Mouse (Mus musculus) erythroid progenitor cell, adult 5-6 weeks (primary cell): Measurements from ENCODE around the gene Spata31d1d. TPM values are rescaled to one million over a fixed set of nuclear protein-coding genes. Genes with fewer than 3 reads are reported as not detected.
A peak's percentile ranks its signal among the peaks of the same experiment; 100 is the strongest.
"Not testable (repeated sequence)": the region's sequence is repeated elsewhere in the genome, so short reads cannot be mapped to it uniquely, and the experiment has no call there.

Experiments used
- ATAC-seq: replicated peaks from 2 replicates; pipeline ENCODE4 v1.8.0; 2016; ENCODE audit warnings: moderate number of reproducible peaks, mild to moderate bottlenecking, moderate TSS enrichment, inconsistent platforms; ENCODE audit not compliant: poor library complexity, low FRiP score, severe bottlenecking
- total RNA-seq, 2 experiments: library from RNA; stranded (forward) in 1 of 2; stranded (reverse) in 1 of 2; fragments of 150-400 nt in 1 of 2; fragments of 186-747, 209-891 nt in 1 of 2; gene quantifications; 2 replicates each; pipeline versions ENCODE4 v1.2.3 to v1.2.4; 2015 to 2017; ENCODE audit warnings: low replicate concordance in 2 of 2

Gene Spata31d1d
- total RNA-seq (2015; ENCODE audit: low replicate concordance) (not detected in 2 replicates), total RNA-seq (2017; ENCODE audit: low replicate concordance) (not detected in 2 replicates)

DNA sequence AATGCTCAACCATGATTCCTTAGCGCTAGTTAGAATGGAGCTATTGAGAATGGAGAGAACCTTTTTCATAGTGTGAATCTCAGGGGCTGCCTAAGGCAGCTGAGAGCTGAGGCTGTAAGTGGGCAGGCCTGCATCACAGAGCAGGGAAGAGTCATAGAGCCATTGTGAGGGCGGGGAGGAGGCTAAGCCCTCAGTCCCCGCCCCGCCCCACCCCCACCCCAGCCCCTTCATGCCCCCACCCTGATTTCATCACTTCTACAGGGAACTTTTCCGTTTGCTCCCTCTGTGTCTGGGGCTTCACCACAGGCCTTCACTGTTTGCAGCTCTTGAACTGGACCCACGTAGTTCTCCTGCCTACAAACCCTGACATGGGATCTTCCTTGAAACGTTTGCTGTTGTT is at the start of gene Spata31d1d:
TSS of gene Spata31d1d (minus strand) at position 101 of the 400 bp plus-strand sequence.
- no peak for ATAC-seq

DNA sequence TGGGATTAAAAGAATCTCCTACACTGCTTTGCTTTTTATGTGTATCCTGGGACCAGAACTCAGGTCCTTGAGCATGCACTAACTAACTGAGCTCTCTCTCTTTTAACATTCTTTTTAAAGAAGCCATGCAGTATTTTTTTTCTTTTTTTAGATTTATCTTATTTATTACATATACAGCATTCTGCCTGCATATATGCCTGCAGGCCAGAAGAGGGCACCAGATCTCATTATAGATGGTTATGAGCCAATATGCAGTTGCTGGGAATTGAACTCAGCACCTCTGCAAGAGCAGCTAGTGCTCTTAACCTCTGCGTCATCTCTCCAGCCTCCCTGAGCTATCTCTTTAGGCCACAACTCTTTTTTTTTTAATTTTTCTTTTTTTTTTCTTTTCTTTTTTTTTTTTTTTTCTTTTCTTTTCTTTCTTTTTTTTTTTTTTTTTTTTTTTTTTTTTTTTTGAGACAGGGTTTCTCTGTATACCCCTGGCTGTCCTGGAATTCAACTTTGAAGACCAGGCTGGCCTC is 48.3 kb upstream of the Spata31d1d start:
- ATAC-seq, result not testable (repeated sequence)

DNA sequence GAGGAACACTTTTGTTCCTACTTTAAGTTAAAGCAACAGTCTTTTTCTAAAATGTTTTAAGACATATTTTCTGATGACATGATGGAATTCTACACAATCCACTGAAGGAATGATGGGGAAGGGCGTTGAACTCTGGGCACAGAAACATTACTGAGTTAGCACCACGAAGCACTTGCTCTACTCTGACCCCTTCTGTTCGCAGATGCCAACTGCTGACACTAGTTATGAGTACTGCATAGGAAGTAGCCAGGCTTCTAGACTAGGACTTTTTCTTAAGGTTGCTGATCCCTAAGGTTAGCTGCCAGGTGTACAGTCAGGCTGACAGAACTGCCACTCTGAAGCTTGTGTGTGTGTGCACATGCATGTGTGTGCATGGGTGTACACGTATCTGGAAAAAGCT is 47.7 kb upstream of the Spata31d1d start:
- ATAC-seq, result 0 out of 2 replicates have a peak, but pooled peaks have one; percentile 27

DNA sequence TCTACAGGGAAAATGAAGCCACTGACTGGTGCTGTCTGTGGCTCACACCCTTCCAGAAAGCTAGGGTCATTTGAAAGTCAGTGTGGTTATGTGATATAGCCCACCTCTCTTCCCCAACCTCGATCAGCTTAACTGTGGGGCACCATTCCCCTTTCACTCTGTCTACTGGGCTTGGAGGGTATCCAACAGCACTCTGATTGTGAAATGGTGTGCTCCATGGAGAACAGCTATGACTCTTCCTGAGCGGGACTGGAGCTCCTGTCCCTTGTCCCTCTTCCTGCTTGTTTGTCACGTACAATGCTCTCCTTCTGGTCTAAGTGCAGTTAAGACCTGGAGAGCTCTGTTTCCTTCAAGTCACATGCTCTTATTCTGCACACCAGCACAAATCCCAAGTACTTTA is 43.6 kb upstream of the Spata31d1d start:
- no peak for ATAC-seq

DNA sequence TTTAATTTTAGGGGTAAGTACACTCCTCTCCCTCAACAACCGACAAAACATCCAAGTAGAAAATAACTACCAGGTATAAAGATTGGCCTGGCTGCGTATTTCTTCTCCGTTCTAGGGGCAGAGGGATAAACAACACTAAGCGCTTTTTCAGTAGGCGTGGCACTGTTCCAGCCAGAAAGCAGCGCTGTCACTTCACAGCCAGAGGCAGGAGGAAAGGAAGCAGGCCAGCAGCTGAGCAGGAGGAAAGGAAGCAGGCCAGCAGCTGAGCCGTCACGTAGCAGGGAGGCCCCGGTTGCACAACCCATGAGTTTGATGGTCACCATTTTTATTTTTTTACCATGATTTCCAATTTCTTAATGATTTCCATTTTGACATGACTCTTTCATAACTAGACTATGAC is 39.7 kb upstream of the Spata31d1d start:
- peak; percentile 60 for ATAC-seq

DNA sequence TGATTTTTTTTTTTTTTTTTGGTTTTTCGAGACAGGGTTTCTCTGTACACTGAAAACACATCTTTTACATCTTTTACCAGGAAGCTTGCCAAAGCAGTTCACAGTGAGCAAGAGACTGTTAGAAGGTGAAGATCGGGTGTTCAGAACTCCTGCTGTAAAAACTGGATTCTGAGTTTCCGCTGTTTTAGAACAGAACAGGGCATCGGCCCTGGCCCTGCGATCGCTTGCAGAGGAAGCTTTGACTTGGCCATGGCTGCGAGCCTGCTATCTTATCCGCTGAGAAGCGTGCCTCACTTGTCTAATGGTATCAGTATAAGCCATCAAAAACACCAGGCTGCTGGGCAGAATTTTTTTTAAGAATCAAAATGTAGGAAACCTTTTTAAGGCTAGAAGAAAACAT is 39.3 kb upstream of the Spata31d1d start:
- peak; percentile 23 for ATAC-seq

DNA sequence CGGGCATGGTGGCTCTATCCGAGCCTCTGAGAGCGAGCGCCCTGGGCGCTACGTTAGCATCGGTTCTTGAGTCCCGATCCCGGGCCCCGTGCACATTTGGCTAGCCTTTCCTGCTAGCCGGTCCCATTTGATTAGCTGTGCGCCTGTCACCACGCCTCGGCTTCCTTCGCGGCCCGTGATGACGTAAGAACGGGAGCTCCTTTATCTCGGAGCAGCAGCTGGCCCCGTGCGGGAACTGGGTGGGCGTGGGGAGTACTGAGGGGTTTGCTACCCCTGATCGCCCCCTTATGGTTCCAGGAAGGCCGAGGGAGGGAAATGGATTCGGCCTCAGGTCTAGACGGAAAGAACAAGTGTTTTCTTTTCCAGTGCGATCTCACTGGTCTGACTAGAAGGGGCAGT is 38.6 kb upstream of the Spata31d1d start:
- peak; percentile 76 for ATAC-seq

DNA sequence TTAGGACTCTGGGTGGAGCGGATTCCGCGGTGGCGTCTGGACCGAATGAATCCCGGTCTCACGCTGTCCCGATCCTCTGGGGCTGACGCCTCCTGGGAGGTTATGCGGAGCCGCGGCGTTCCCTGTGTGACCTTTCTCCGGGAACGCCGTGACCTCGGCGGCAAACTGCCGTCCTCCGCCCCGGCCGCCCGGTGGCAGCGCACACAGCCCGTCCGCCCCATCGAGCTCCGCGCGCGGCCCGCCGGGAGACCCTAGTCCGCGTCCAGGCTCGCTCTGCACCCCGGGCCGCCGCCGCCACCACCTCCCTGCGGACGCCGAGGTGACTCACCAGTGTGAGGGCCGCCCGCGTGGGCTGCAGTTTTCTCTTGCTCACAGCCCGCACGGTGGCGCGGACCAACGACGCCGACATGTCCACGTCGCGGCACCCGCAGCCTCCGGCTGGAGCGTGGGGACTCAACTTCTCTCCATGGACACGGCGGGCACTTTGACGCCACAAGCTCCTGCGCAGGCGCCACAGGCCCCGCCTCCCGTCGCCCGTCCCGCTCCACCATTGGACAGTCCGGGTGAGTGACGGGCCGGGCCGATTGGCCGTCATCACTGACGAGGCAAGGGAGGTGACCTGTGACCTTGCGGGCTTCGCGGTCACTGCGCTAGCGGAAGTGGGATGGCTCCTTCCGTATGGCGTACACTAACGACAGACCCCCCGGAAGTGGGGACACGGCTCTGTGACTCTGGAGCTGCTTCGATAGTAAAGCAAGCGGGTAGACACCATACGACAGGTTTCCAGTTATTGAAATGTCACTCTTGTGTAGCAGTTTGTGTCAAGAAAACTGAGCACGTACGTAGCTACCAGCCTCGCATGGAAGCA is 38.0 kb upstream of the Spata31d1d start, which contains the start of gene Isca1:
TSS of gene Isca1 (minus strand) at position 515 of the 868 bp plus-strand sequence.
- ATAC-seq, result peak; percentile 84

DNA sequence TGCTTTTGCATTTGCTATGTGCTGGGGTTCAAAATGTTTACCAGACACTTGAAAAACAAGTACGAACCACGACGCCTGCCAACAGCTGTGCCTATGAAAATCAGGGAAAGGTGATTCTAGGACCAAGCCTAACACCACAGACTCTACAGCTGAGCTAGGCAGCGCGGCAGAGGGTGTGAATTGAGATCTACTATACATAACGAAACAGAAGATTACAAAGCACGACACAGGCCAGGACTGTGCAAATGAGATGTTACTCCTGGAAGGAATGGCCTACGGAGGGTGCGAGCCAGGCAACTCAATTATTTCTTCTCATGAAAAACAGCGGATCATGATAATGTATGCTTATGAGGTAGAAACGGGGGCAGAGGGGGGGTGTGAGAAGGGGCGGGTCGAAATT is 37.0 kb upstream of the Spata31d1d start:
- no peak for ATAC-seq

DNA sequence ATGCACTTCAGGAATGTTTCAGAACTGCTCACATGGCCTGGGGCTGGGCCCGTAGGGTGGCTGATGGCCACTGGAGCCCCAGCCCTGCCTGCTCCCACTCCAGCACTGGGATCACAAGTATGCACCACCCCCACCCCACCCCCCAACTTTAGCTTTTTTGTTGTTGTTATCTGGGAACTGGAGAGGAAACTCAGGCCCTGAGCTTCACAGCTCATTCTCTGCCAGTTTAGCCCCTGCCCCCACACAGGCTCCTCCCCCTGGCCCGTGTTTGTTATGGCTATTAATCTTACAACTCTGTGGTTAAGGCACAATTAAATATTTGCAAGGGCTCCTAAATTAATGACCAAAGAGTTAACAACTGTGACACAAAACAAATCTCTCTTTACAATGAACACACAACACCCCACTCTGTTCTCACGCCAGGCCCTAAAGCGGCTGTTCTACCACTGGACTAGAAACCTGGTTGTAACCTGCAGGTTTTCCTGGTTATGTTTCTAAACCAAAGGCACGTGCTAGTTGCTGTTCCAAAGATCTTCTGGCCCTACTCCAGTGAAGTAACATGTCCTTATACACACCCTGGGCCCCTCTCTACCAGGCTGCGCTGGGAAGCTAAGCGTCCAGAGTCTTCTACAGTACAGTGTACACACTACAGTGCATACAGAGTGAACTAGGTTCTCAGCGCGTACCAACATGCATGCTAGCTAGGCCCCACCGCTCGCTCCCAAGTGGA is 35.4 kb upstream of the Spata31d1d start:
- ATAC-seq, result no peak

DNA sequence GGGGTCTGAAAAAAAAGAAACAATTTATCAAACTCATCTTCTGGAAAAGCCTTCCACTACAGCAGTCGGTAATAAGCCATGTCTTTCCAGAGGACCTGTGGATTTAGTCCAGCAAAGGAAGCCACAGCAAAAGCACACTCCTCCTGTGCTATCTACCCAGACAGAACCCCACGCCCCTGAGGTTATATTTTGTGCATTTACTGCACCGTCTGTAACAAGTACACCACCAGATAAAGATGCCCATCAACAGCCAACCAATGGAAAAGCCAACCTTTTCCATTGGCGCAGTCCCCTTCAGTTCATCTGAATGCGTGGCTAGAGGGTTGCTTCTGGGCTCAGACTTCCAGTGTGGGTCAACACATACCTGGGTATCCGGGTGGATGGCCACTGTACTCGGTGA is 31.2 kb upstream of the Spata31d1d start:
- ATAC-seq, result peak; percentile 89

DNA sequence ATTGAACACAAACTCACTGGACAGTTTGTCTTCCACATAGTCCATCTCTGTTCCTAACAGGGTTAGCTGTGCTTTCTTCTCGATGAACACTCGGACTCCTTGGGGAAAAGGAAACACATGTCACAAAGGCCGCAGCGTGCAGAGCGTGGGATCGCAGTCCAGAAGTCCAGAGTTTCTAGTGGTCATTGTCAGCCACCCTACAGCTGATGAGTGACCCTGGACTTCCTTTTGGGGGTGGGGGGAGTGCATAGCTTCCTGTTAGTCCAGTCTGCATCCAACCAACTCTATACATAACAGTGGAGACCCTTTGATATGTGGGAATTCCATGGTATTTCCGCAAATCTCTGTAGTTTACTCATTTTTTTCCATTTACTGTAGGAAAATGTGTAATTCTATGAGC is 25.4 kb upstream of the Spata31d1d start:
- ATAC-seq, result no peak

DNA sequence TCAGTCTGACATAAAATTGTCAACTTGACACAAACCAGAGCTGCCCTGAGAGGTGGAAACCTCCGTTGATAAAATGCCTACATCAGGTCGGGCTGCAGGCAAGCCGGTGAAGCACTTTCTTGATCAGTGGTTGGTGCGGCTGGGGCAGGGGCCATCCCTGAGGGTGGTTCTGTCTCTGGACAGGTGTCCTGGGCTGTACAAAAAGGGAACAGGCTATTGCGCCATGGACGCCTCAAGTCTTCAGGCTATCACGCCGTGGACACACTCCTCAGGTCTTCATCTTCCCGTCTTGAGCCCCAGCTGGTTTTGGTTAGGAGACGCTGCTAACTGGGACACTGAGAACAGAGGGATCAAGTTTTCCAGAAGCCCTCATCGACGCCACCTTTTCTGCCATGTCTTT is 18.8 kb upstream of the Spata31d1d start:
- no peak for ATAC-seq

DNA sequence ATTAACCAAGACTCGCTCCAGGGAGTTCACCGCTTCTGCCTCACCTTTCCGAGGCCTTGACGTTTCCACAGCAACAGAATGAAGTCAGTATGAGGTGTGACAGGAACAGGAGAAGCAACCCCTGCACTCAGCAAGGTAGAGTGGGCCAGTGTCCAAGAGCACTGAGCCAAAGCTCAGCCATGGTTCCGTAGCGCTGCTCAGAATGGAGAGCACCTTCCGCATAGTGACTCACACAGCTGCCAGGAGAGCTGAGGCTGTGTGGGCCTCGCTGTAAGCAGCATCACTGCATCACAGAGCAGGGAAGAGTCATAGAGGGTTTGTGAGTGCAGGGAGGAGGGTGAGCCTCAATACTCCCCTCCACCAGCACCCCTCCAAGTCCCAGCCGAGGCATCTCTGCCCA is 15.2 kb upstream of the Spata31d1d start, which contains the start of gene 1700014D04Rik:
TSS of gene 1700014D04Rik (minus strand) at position 42 of the 400 bp plus-strand sequence.
- no peak for ATAC-seq

DNA sequence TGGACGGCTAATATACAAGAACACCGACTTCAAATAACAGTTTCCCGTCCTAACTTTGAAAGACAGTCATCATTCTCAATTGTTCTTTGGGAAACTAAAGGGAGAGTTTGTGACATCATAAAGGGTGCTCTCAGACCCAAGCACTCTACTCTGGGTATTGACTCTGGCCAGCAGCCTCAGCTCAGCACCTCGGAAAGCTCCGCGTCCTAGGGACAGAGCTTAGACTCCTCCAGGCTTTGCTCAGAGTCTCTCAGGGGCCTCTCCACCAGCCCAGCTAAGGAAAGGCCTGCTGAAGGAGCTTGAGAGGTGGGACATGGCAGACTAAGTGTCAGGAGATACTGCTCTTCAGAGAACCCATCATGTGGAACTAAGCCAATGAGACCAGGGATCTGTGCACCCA is 14.6 kb upstream of the Spata31d1d start:
- no peak for ATAC-seq

DNA sequence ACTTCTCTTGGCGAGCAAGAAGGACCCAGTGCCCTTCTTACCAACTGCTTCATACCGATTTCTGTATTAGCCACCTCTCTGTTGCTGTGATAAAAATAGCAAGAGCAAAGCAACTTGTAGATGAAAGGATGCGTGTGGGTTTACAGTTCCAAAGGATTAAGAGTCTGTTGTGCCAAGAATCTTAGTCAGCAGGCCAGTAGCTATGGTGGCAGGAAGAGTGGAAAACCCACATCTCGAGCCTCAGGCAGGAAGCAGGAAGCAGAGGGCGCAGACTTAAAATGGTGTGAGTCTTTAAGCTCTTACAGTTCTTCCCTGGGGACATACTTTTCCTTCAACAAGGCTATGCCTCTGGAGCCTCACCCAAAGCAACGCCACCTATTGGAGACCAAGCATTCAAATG is 13.9 kb upstream of the Spata31d1d start:
- ATAC-seq, result no peak

DNA sequence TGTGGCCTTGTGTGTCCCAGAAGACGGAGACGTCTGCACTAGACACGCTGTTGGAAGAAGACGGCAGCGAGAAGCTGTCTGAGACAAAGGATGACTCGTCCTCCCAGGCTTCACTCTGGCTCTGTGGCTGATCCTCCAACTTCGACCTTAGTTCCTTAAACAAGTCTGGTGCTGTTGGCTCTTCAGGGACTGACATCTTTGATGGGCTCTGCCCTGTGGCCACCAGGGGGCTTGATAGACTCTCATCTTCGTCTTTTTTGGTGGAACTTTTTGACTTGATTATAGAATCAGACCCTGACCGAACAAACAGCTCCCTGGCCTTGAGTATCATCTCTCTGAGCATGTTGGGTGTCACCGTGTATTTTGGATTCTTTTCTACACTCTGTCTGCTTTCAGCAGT is 10.1 kb upstream of the Spata31d1d start:
- ATAC-seq, result no peak

DNA sequence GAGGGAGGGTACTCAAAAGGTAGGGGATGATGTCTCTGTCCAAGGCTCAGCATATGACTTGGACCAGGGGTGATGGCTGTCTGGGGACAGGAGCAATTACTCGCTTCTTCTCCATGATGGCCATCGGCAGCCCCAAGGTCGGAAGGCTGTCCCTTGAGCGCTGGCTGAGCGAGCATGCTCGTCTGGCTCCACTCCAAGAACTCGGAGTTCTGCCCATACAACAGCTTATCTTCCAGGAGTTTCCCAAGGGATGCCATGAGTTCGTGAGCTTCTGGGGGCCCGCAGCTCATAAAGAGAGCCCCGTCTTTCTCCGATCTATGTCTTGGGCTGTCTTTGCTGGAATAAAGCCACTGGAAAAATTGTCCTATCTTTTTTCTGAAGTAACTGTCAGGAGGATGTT is 9.5 kb upstream of the Spata31d1d start:
- no peak for ATAC-seq

DNA sequence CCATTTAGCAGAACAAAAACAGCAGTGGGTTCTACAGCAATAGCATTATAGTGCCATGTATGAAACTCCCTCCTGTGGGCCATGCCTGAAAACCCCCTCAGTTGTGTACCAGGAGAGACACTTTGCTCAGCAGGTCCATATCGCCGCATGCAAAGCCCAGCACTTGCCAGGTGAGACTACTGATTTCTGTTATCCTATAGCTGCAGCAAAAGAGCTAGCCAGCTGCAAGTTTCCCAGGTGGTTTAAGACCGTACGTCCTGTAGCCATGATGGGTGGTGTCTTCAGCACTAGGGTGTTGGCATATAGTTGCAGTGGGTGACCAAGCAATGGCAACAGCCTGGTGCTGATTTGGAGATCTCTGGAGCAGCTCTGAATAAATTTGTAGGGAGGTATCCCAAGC is 7.8 kb upstream of the Spata31d1d start:
- peak; percentile 69 for ATAC-seq

DNA sequence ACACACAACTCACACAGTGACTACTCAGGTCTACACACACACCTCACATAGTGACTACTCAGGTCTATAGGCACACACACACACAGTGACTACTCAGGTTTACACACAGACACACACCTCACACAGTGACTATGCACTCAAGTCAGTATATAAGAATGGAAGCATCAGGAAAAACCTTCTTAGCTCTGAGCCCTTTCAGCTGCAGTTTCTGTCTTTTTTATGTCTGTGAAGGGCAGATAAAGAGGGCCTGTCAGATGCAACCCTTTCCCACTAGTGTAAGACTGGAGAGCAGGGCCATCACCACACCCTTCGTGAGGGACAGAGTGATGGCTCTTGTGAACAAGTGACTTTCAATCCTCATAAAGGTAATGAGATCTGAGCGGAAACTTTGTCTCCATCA is 6.9 kb upstream of the Spata31d1d start:
- ATAC-seq, result peak; percentile 77

DNA sequence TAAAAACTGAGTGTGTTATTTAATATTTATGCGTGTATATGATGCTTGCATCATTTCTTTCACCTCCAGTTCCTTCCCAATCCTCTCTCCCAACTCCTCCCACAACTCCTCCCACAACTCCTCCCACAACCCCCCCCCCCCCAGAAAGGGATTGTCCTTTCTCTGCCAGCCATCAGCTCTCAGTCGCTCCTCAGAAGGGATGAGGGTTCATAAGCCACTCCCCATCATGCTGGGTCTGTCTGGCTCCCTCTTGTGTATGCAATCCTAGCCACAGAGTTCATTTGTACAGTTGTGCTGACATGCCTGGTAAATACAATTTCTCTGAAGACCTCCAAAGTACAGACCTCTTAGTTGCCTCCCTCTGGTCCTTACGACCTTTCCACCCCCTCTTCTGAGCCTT is 3.6 kb upstream of the Spata31d1d start:
- ATAC-seq, result peak; percentile 22
